Mouse (Mus musculus) olfactory bulb, adult 2 months (tissue): ENCODE data around the gene Esrp2. TPM values are rescaled to one million over a fixed set of nuclear protein-coding genes. Genes with fewer than 3 reads are reported as not detected.

Experiments used
- H3K27ac ChIP-seq: fragments of 200-500 bp; 2 replicates; pipeline ENCODE4 v1.5.1; 2012; ENCODE audit warnings: low read depth, low read length; ENCODE audit not compliant: insufficient read depth
- H3K4me1 ChIP-seq: fragments of 200-500 bp; 2 replicates; pipeline ENCODE4 v1.6.1; 2012; ENCODE audit warnings: low read length; ENCODE audit not compliant: control insufficient read depth, insufficient read depth
- H3K4me3 ChIP-seq: fragments of 200-500 bp; 2 replicates; pipeline ENCODE4 v1.5.1; 2012; ENCODE audit warnings: mild to moderate bottlenecking, low read depth, low read length, moderate library complexity; ENCODE audit not compliant: insufficient read depth
- CTCF ChIP-seq: fragments of 200-500 bp; IDR thresholded peaks from 2 replicates; pipeline ENCODE4 v1.5.1; 2012; ENCODE audit warnings: low read depth, mild to moderate bottlenecking, low read length, moderate library complexity; ENCODE audit not compliant: insufficient read depth
- POLR2A ChIP-seq: fragments of 200-500 bp; IDR thresholded peaks from 2 replicates; pipeline ENCODE4 v1.6.1; 2012; ENCODE audit warnings: mild to moderate bottlenecking, low read depth, low read length, moderate library complexity; ENCODE audit not compliant: insufficient read depth
- WGBS: fragments of 180-500 bp; shearing (Covaris S2); methylation state at CpG from one replicate; pipeline ENCODE4 v1.1.7; 2018; 5-methylcytosine and 5-hydroxymethylcytosine counted together
- polyA plus RNA-seq: library from polyadenylated mRNA; stranded (reverse); fragments of >200 nt; gene quantifications from 2 replicates; pipeline ENCODE4 v1.2.4, GENCODE M21; 2012; ENCODE audit warnings: low replicate concordance; ENCODE audit not compliant: missing spikeins, insufficient read depth, insufficient read length

The Esrp2 gene
- polyA plus RNA-seq, 1 experiment: not detected

DNA sequence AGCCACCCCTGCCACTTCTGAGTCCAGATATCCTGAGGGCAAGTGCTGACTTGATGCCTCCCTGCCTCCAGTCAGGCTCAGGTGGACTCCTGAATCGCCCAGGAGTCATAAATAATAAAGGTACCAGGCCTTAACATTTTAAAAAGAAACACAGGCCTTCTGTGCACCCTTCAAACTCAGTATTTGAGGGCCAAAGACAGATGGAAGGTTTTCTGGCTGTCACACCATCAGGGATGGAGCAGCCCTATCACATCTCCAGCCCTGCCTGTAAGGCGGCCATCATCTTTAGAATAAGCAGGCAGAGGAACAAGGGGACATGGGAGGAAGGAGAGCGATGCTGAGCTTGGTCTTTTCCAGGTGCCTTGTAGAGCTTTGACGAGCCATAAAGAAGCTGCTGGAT, 5.8 kb downstream of the Esrp2 start:
- 95% methylated on average over 4 of the region's 4 CpGs for WGBS
- Histone ChIP-seq H3K27ac (no peak overlapping the region), H3K4me3 (no peak overlapping the region), H3K4me1 (peaks cover 15% of the 10 kb centered on the region)
- TF ChIP-seq CTCF (no peak), POLR2A (no peak)

DNA sequence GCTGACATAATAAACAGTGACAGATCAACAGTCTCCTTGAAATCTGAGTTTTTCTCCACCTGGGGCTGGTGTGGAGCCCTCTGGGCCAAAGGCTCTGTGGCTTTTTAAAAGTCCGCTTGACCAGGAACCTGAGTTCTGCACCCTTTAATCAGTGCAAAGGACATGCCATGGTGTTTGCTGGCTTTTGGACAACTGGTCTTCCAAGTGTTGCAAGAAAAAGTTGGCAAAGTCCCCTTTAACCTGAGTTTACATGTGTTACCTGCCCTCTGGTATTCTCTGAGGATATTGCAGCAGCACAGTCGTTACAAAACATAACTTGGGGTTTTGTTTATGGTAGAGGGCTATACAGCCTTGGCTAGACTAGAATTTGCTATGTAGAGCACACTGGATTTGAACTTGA, 6.3 kb downstream of the Esrp2 start:
- H3K4me1 ChIP-seq: peaks cover 10% of the 10 kb centered on the region
- H3K4me3 ChIP-seq: no peak overlapping the region
- no peak overlapping the region for H3K27ac ChIP-seq
- WGBS: 91% methylated on average over 2 of the region's 2 CpGs
- TF ChIP-seq CTCF (no peak), POLR2A (no peak)

DNA sequence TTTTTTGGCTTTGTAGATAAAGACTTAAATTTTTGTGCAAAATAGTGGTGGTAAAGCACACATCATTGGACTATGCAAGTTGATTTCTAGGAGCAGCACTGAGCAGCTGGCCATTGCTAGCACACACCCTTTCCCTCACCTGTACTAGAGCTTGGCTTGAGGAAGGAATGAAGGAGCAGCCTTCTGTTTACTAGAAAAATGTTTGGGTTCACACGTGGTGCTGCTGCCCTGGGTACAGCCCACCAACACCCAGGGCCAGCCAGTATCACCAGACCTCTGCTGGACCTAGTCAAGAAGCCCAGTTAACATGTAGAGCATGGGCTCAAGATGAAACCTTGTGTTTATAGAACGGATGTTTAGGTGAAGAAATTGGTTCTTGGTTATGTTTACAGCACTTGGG, 6.8 kb downstream of the Esrp2 start:
- TF ChIP-seq CTCF (no peak), POLR2A (no peak)
- Histone ChIP-seq H3K27ac (no peak overlapping the region), H3K4me1 (0 out of 2 replicates have a peak, but pooled peaks cover 5% of the 10 kb centered on the region), H3K4me3 (no peak overlapping the region)
- 89% methylated on average over 2 of the region's 2 CpGs for WGBS

DNA sequence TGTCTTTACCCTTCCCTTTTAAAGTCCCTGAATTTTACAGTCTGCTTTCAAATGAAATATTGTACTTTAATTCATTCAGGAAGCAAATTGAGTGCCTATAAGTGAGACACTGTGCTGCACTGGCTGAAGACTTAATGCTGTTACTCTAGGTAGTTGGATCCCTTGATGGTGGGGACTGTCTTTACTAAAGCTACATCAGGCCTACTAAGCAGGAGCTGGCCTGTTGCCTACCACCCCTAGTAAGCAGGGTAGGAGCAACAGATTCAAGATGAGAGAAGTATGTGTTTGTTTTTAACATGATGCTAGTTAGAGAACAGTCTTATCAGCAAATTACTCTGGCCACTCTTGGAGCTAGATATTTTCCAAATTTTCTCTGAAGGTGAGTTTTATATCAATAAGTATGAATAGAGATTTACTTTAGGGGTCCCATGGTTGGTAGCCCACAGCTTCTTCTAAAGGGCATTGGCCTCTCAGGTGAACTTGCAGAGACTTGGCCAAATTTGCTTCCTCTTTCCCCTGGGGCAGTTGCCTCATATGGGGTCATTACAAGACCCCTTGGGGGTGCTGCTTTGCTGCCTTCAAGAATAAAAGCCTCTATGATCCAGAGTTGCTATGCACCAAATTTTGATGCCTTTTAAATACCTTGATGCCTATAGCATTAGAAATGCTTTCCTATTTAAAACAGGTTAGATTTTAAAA, 7.4 kb downstream of the Esrp2 start:
- no peak for TF ChIP-seq CTCF
- H3K4me3 ChIP-seq: no peak overlapping the region
- H3K27ac ChIP-seq: no peak overlapping the region
- no peaks in the 10 kb centered on the region for H3K4me1 ChIP-seq

DNA sequence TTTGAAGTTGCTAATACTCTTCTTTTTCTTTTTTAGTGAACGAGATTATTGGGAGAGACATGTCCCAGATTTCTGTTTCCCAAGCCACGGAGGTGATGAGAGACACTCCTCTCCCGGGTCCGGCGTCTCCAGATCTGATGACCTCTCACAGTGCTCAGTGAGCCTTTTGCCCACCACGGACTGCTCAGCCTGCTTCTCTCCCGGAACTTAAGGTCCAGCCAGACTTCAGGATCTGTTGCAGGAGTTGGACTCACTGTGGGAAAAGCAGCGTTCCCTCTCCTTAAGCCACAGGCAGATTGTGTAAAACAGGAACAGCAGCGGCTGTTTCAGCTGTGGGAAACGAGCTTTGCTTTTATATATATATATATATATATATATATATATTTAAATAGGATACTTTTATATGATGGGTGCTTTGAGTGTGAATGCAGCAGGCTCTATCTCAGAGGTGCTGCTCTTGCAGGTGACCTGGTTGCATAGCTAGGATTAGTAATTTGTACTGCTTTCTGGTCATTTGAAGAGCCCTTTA, 8.8 kb downstream of the Esrp2 start:
- Histone ChIP-seq H3K4me1 (no peaks in the 10 kb centered on the region), H3K4me3 (no peak overlapping the region), H3K27ac (no peak overlapping the region)
- WGBS: 90% methylated on average over 10 of the region's 10 CpGs
- TF ChIP-seq POLR2A: no peak
- TF ChIP-seq CTCF: no peak

DNA sequence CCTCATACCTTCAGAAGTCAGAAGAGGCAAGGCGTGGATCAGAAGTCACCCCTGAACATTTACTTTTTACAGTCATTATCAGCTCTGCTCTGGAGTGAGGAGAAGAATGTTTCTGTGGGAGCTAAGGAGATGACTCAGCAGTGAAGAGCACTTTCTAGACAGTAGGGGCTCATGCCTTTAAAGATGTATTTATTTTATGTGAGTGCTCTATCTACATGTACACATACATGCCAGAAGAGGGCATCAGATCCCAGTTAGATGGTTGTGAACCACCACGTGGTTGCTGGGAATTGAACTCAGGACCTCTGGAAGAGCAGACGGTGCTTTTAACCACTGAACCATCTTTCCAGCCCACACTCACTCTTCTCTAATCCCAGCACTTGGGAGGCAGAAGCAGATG, 9.7 kb downstream of the Esrp2 start:
- Histone ChIP-seq H3K27ac (no peak overlapping the region), H3K4me1 (no peaks in the 10 kb centered on the region), H3K4me3 (no peak overlapping the region)
- WGBS: 76% methylated on average over 3 of the region's 3 CpGs
- TF ChIP-seq CTCF (no peak), POLR2A (no peak)

DNA sequence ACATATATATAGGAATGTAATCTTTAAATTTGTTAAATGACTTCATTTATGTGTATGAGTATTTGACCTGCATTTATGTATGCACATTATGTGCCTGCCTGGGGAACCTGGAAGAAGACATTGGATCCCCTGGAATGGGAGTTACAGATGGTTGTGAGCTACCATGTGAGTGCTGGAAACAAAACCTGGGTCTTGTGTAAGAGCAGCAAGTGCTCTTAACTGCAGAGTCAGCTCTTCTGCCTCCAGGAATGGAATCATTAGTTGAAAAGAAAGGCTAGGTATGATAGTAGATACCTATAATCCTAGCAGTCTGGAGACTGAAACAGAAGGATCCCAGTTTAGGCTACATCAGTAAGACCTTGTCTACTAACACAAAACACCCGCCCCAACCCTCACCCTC, 10.7 kb downstream of the Esrp2 start:
- 89% methylated on average over 1 of the region's 1 CpGs for WGBS
- no peak for TF ChIP-seq POLR2A
- no peak for TF ChIP-seq CTCF
- H3K27ac ChIP-seq: no peak overlapping the region
- no peak overlapping the region for H3K4me3 ChIP-seq
- no peaks in the 10 kb centered on the region for H3K4me1 ChIP-seq

DNA sequence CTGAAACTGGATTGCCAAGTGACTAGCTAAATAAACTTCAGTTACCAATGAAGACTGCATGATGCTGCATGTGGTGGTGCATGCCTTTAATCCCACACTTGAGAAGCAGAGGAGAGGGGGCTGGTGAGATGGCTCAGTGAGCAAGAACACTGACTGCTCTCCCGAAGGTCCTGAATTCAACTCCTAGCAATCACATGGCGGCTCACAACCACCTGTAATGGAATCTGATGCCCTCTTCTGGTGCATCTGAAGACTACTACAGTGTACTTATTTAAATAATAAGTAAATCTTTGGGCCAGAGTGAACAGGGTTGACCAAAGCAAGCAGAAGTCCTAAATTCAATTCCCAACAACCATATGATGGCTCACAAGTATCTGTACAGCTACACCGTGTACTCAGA, 13.3 kb downstream of the Esrp2 start:
- H3K4me3 ChIP-seq: no peak overlapping the region
- 86% methylated on average over 3 of the region's 3 CpGs for WGBS

DNA sequence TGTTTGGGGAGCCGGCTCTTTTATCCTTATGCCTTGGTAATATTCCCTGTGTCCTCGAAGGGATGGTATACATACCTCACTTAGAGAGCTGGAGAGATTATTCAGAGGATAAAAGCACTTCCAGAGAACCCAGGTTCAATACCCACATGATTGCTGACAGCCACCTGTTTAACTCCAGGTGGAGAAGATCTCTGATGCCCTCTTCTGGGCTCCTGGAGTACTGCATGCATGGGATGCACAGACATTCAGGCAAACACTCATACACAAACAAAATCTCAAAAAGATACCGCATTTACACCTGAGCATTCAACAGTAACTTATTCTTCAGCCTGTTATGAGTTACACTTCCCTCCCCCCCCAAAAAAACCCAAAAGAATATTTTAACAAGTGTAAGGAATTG, 20.9 kb downstream of the Esrp2 start:
- no peak overlapping the region for H3K27ac ChIP-seq
- WGBS: 95% methylated on average over 3 of the region's 3 CpGs
- H3K4me1 ChIP-seq: no peaks in the 10 kb centered on the region
- H3K4me3 ChIP-seq: no peak overlapping the region
- TF ChIP-seq CTCF (no peak), POLR2A (no peak)

More for the DNA sequence above, 13.3 kb downstream of the Esrp2 start:
- TF ChIP-seq POLR2A (no peak), CTCF (no peak)
- H3K4me1 ChIP-seq: no peaks in the 10 kb centered on the region
- no peak overlapping the region for H3K27ac ChIP-seq
